Mouse (Mus musculus) bone marrow, adult 2 months (tissue): ENCODE data around the gene Dtymk.

Experiments
- CTCF ChIP-seq: fragments of 200-500 bp; IDR thresholded peaks from 2 replicates; pipeline ENCODE4 v1.5.1; 2011; ENCODE audit warnings: low read length, control low read depth; ENCODE audit not compliant: control insufficient read depth, insufficient read depth
- POLR2A ChIP-seq: fragments of 200-500 bp; IDR thresholded peaks from 2 replicates; pipeline ENCODE4 v1.6.1; 2011; ENCODE audit warnings: low read depth, mild to moderate bottlenecking, control low read depth, low read length, borderline replicate concordance; ENCODE audit not compliant: control insufficient read depth

- TF ChIP-seq POLR2A (no peak), CTCF (no peak)
Observed at GRCm38 (mm10) chr1:93746179-93746578, 55.6 kb downstream of the Dtymk start.
